Mouse (Mus musculus) liver, postnatal 0 days (tissue): ENCODE results near the gene Rpgrip1l.

ENCODE experiments used
- CTCF ChIP-seq: sonication (generic); IDR thresholded peaks from 2 replicates; pipeline ENCODE4 v1.5.1; 2016; ENCODE audit warnings: antibody characterized with exemption, low read depth
- EP300 ChIP-seq: IDR thresholded peaks from 2 replicates; pipeline ENCODE4 v1.6.1; 2016; ENCODE audit warnings: antibody characterized with exemption, low read depth, mild to moderate bottlenecking

GRCm38 (mm10) chr8:91190816-91191340 is 122.2 kb downstream of the Rpgrip1l start:
- TF ChIP-seq EP300 (no peak), CTCF (peak; percentile 85)
